Mouse (Mus musculus) left cerebral cortex, adult 11 months (tissue): ENCODE measurements around the gene Map3k10.
A peak's percentile ranks its signal among the peaks of the same experiment; 100 is the strongest.

Experiments used
- DNase-seq: peaks from one replicate; pipeline ENCODE4 v3.0.0; 2022; ENCODE audit warnings: low spot score

Gene Map3k10

DNA sequence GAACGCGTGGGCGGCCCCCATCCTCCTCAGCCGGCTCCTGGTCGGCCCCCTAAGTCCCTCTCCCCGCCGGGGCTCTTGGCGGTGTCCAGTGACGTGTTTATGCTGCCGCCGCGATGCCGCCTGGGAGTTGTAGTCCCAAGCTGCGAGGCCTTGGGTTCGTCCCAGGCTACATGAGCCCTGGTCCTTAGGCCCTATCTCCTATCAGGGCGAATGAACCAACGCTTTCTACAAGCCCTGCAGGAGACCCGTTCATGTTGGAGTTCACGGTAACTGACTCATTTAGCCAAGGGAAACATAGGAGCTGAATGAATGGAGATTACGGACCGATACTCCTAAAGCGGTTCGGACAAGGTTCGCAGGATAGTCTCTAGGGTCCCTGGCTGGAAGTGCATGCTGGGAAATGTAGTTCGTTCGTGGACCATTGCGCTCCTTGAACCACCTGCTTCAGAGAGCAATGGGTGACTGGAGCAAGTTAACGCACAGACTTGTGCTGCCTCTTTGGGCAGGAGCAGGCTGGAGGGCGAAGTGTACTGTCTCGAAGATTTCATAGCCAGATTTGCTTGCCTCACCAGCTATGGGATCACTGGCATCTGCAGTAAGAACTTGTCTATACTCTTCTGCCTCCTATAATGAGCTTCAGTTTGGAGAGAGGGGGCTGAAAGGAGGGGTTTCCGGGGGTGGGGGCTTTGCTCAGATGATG, at the start of gene Map3k10:
Gene Map3k10 (minus strand): TSS at position 77 of the 700 bp plus-strand sequence.
- peak; percentile 92 for DNase-seq

DNA sequence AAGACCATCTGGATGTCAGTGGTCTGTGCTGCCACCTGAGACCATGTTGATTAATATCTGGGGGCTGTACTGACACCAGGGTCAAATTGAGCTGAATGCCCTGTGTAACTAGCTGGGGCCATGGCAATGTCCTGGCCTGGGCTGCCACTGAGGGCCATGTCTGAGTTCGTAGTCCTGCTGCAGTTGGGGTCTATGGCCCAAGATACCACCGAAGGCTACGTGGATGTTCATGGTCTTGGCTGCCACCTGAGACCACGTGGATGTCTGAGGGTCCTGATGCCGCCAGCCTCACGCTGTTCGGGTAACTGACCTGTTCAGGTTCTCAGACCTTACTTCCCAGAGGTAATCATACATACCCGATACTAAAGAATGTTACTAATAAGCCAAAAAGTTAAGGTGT, 47.6 kb upstream of the Map3k10 start:
- DNase-seq, result no peak

- DNase-seq, result no peak
Measured at GRCm38 (mm10) chr7:27710402-27710801, 36.0 kb upstream of the Map3k10 start.

GRCm38 (mm10) chr7:27696711-27697110, 22.3 kb upstream of the Map3k10 start:
- DNase-seq, result no peak

DNA sequence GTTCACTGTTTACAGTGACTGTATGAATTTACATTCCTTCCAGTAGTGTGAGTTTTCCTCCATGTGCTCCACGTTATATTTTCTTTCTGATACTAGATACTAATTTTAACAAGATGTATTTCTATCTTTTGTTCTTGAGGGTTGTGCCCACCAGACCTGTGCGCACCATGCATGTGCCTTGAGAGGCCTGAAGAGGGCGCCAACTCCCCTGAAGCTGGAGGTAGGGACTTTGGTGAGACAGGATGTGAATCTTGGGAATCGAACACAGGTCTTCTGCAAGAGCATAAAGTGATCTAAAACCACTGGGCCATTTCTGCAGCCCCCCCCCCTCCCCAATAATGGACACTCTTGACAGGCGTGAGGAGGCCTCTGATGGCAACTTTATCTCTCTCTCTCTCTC, 16.7 kb upstream of the Map3k10 start:
- DNase-seq, result no peak

GRCm38 (mm10) chr7:27688815-27689612, 14.6 kb upstream of the Map3k10 start, which contains the start of gene Zfp607b:
Gene Zfp607b (plus strand): TSS chr7:27689340.
- peak; percentile 96 for DNase-seq

DNA sequence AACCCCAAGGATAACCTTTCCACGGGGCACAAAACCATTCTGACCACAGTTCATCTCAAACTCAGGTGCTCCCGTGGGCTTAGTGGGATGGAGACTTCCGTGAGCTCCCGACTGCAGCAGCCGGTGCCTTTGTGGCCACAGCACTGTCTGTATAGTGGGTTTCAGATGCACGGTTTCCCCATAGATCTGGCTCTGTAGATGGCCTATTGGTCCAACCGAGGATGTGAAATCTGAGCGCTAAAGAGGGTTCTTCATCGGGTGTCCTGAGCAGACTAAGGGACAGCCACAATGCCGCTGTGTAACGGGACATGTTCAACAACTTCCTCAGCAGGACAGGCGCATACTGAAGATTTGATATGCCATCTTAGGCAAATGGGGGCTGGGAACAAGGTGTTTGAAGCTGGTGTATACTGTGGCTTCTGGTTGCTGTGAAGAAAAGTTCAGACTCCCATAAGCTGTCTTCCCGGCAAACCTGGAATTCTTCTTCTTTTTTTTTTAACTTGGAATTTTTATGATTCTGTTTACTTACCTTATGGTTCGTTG, 13.9 kb upstream of the Map3k10 start:
- DNase-seq, result no peak

DNA sequence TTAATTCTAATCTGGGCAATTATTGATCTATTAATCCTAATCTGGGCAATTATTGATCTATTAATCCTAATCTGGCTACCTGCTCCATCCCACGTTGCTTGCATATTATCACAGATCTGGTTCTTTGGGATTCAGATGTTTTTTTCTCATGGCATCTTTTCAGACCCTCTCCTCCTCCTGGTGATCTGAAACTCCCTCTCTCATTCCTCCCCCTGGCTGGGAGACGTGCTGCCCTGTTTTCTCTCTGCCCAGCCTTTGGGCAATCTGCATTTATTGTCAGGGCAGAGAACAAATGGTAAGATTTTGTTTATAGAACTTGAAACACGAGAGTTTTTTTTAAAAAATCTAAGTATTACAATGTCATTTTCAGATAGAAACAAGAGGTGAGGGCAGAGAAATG, 13.4 kb upstream of the Map3k10 start:
- no peak for DNase-seq

GRCm38 (mm10) chr7:27687043-27687442, 12.6 kb upstream of the Map3k10 start:
- no peak for DNase-seq

GRCm38 (mm10) chr7:27685681-27686080, 11.3 kb upstream of the Map3k10 start:
- DNase-seq, result no peak

DNA sequence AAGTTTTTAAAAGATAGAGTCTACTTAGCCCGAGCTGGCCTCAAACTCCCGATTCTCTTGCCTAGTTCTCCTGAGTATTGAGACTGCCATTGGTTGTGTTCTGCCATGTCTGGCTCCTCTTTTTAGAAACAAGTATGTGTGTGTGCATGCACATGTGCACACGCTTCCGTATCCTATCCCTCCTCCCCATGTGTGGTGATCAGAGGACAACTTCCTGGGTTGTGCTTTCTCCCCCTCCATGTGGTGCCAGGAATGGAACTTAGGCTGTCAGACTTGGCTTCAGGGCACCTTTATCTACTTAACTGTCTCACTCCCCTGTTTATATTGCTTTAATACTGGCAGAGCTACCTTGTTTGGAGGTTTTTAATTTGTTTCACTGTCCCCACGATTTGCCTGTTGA, 10.8 kb upstream of the Map3k10 start:
- DNase-seq, result no peak

DNA sequence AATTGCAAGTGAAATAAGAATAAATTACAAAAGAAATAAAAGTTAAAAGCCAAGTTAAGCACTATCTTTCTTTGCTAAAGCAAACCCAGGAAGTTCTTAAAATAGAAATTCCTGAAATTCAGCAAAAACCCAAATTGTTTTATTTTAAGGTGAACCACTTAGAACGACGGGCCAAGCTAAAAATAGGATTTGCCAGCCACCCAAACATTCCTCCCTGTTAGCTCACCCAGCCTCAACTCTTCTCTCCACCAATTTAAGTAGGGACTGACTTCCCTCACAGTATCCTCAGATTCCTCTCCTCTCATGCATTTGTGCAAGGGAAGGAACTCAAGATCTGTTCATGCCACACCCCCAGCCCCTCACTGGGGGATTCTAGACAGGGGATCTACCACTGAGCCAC, 8.8 kb upstream of the Map3k10 start:
- DNase-seq, result no peak

GRCm38 (mm10) chr7:27675222-27675612, 819 bp upstream of the Map3k10 start:
- DNase-seq, result no peak

DNA sequence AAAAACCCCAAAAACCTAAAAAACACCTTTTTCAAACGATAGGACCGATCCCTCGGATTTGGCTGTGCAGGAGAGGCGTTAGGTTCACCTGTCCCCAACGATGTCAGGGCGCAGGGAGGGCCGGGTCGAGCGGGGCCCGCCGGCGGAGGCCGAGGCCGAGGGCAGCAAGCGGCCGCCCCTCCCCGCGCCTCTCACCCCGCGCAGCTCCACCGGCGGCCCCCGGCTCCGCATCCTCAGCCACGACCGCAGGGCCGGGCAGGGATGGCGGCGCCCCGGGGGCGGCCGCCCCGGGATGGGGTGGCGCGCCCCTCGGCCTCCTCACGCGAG, 240 bp downstream of the Map3k10 start:
- no peak for DNase-seq

- no peak for DNase-seq
Measured at GRCm38 (mm10) chr7:27673575-27674131, 745 bp downstream of the Map3k10 start.

DNA sequence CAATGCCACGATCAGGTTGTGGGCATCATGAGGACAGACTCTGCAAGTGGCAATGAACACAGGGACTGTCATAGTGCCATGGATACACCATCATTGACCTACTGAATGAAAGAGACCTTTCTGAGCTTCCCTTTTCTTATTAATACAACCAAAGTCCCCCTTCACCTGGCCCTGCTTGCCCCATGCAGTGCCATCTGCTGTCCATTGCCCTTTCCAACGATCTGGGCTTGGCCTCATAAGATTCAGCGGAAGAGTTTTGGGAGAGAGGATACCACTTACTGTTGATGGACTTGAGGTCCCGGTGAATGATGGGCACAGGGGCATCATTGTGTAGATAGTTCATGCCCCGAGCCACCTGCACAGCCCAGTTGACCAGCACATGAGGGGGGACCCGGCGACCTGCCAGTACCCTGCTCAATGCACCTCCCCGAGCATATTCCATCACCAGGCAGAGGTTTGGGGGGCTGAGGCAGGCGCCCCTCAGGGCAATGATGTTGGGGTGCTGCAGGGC, 1.3 kb downstream of the Map3k10 start:
- no peak for DNase-seq

DNA sequence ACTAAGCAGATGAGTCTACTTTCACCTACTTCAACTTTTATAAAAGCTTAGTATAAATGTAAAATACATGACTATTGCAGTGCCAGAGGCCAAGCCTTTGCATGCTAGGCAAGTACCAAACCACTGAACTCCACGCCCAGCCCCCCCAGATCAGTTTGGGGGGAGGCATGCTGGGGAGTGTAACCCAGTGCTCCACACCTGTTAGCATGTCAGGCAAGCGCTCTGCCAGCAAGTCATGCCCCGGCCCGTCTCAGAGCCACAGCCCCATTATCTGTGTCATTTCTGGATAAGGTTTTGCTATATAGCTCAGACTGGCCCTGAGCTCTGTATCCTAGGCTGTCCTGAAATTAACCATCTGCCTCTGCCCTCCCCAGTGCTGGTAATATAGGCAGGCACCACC, 12.4 kb downstream of the Map3k10 start:
- no peak for DNase-seq

- DNase-seq, result no peak
Measured at GRCm38 (mm10) chr7:27658712-27659663, 15.4 kb downstream of the Map3k10 start.

DNA sequence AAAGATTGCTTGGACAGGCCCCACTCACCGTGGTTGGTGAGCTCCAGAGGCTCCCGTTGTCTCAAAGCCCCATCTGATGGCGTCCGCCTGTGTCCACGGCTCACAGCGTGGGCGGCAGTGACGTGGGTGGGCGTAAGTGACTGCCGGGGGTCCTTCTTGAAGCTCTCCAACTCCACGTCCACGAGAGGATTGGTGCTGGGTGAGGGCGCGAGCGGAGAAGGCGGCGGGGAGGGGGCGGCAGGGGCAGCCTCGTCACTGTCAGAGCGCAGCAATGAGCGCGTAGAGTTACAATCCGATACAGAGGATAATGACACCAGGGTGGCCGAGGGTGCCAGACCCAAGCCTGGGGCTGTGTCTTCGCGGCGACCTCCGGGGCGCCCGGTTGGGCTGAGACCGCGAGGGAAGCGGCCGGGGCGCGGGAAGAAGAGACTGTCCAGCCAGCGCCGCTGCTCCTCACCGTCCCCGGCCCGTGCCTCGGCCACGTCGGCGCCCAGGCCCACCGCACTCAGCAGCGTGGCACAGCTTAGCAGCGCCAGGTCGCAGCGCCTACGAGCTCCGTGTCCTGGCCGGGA, 16.5 kb downstream of the Map3k10 start:
- no peak for DNase-seq

- no peak for DNase-seq
Measured at GRCm38 (mm10) chr7:27656600-27656999, 17.8 kb downstream of the Map3k10 start.

GRCm38 (mm10) chr7:27655545-27655944, 18.9 kb downstream of the Map3k10 start:
- peak; percentile 55 for DNase-seq
